Mouse (Mus musculus): ENCODE data around the gene Snrnp27.
A peak's percentile ranks its signal among the peaks of the same experiment; 100 is the strongest.

The Snrnp27 gene

GRCm38 (mm10) chr6:86683872-86684654 lies at the start of gene Snrnp27:
Snrnp27 (minus strand) TSS chr6:86684522.
- DNase-seq = peak; percentile 92

- peak; percentile 99 for DNase-seq
These were observed 49.0 kb upstream of the Snrnp27 start, which contains the start of gene Gmcl1 for GRCm38 (mm10) chr6:86733183-86733876. Gmcl1 (minus strand) TSS chr6:86733383.

DNA sequence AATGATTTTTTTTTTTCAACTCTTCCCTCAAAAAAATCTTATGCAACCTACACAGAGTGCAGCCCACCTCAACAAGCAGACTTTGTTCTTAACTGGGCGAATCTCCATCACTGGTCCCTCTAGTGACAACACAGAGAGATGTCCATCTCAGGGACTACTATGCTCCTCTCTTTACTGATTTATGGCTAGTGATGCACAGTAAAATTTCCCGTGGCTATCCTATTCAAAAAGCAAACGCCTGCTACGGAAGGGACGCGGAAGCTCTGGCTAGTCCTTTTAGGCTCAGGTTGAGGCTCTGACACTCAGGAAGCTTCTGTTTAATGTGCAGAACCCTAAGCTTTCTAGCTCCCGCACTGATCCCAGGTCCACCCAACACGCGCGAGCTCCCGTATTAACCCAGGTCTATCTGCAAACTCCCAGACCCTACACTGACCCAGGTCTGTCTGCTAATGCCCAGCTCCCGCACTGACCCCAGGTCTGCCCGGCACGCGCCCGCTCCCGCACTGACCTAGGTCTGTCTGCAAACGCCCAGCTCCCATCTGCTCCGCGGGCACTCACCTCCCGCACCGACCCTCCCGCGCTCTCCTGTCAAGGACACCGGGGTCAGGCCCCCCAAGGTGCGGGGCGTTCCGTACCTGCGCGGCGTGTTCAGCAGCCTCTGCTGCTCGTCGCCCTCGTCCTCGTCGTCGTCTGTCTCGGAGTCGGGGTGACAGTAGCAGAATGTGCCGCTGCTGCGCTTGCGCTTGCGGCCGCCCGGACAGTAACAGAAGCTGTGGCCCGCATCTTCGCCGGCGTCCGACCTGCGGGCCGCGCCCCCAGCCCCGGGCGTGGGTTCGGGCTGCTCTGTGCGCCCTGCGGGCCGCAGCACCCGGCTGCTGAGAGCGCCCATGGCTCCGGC lies 48.2 kb upstream of the Snrnp27 start:
- peak; percentile 48 for DNase-seq

DNA sequence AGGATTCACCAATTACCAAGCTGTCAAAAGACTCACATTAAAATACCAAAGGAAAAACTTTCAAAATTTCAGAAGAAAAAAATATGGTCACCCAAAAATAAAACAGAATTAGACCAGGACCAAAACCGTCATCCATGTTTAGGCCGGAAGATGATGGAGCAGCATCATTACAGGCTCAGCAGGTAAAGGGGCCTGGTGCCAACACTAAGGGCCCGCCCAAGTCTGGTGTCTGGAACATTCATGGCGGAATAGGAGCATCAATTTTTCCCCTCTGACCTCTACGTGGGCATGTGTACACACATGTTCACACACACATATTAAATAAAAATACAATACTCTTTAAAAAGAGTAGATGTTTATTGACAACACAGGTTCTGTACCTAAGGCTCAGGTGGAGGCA lies 44.4 kb upstream of the Snrnp27 start:
- DNase-seq = no peak

- DNase-seq = no peak
These were observed 37.7 kb upstream of the Snrnp27 start for GRCm38 (mm10) chr6:86721977-86722376.

DNA sequence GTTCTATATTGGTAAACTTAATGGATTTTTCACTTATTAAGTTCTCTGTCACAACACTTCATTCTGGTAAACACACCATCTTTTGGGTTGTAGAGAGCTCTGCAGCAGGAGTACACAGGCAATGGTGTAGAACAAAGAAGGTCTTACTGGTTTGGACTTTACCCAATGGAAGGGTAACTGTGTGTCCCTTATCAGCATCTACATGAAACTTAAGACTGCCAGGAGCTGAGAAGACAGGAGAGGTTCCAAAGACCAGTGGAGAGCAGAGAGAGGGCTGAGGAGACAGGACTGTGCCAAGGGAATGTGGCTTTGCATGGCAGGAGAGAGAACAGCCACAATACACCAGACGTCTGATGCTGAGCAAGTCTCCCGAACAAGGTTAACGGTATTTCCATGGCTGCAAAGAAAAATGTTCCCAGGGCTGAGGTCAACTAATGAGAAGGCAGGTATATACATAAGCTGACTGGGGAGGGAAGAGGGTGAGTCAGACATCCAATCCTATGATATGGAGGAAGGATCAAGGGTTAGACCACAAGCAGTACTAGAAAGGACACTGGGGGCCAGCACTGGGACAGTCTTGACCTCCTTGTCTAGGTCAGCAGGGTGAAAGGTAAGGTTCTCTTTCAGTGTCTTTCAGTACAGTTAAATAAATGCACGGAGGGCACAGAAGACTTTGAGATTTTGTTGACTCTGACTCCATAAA lies 23.9 kb upstream of the Snrnp27 start:
- no peak for DNase-seq

- peak; percentile 7 for DNase-seq
These were observed 18.3 kb upstream of the Snrnp27 start for GRCm38 (mm10) chr6:86702577-86702976.

GRCm38 (mm10) chr6:86697903-86698302 lies 13.6 kb upstream of the Snrnp27 start:
- no peak for DNase-seq

DNA sequence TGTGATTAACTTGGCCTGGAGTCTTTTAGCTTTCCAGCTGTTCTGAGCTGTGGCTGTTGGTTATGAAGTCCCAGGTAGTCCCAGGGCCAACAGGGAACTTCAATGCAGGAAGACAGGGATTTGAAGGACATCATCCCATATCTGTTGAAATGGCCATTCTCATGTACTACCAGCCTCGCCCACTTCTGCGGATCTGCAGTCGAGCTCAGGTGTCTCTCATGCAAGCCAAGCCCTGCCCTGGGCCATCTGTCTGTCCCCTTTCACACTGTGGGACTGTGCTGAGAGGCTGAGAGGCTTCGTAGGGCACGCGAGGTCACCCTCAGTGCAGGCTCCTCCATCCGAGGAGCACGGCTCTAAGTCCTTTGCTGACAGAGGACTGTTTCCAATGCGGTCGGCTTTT lies 11.9 kb upstream of the Snrnp27 start:
- no peak for DNase-seq

- DNase-seq = peak; percentile 66
These were observed 10.1 kb upstream of the Snrnp27 start for GRCm38 (mm10) chr6:86694465-86694864.

GRCm38 (mm10) chr6:86689671-86690070 lies 5.3 kb upstream of the Snrnp27 start:
- DNase-seq = no peak

DNA sequence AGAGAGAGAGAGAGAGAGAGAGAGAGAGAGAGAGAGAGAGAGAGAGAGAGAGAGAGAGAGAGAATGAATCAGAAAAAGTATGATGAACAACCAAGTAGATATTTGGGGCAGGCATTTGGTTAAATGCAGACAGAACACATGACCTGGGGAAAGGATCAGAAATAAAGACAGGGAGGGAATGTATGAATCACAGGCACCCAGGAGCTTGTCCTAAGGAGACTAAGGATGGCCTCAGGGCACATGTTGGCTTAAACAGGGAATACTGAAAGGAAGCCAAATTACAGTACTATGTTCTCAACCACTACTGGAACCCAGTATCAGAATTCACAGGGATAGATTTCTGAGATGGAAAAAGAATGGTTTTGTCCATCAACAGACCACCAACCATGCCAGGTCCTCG lies 2.6 kb upstream of the Snrnp27 start:
- no peak for DNase-seq

DNA sequence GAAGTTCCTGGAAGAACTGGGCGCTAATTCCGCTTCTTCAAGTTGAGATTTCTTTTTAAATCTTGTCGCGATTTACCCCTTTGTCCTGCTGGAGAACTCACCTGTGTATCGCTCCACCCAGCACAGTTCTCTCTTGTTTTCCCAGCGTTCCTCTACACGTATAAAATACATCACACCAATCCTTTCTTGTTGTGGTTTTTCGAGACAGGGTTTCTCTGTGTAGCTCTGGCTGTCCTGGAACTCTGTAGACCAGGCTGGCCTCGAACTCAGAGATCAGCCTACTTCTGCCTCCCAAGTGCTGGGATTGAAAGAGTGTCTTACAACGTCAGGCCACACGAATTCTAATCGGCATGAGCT lies 311 bp upstream of the Snrnp27 start:
- DNase-seq = no peak

DNA sequence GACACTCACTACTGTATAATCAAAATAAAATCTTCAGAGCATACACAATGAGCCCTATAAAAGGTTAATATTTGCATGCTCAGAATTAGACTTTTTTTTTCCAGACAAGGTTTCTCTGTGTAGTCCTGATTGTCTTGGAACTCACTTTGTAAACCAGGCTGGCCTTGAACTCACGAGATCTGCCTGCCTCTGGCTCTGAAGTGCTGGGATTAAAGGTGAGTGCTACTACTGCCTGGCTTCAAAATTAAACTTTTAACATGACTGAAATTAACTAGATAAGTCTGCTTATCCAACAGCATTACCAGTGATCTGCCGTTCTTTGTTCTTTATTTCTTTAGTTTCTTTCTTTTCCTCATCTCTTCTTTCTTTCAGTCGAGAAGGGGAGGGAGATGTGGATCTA lies 3.0 kb downstream of the Snrnp27 start:
- no peak for DNase-seq

GRCm38 (mm10) chr6:86678341-86678740 lies 6.0 kb downstream of the Snrnp27 start:
- DNase-seq = no peak

GRCm38 (mm10) chr6:86670873-86671272 lies 13.4 kb downstream of the Snrnp27 start:
- DNase-seq = no peak

GRCm38 (mm10) chr6:86669240-86669727 lies 15.0 kb downstream of the Snrnp27 start:
- DNase-seq = peak; percentile 100

- DNase-seq = no peak
These were observed 15.6 kb downstream of the Snrnp27 start, which contains the start of gene Mxd1 for GRCm38 (mm10) chr6:86668580-86669239. Mxd1 (minus strand) TSS chr6:86669161.

DNA sequence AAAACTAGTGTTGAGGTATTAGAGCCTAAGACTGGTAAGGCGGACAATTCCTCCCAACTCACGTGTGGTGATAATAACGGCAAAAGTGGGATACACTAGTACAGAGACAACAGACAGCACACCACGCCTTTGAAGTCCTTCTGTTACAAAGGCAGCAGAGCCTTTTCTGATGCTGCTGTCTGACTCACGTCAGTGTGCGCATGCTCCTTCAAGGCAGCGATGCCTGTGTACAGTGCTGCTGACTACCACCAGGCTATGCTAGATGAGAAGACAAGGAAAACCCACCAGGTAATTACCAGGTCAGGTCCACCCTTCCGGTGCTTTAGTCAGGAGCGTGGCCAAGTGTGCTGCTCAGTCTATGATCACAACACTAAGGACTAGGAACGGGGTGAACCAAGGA lies 17.3 kb downstream of the Snrnp27 start:
- no peak for DNase-seq

DNA sequence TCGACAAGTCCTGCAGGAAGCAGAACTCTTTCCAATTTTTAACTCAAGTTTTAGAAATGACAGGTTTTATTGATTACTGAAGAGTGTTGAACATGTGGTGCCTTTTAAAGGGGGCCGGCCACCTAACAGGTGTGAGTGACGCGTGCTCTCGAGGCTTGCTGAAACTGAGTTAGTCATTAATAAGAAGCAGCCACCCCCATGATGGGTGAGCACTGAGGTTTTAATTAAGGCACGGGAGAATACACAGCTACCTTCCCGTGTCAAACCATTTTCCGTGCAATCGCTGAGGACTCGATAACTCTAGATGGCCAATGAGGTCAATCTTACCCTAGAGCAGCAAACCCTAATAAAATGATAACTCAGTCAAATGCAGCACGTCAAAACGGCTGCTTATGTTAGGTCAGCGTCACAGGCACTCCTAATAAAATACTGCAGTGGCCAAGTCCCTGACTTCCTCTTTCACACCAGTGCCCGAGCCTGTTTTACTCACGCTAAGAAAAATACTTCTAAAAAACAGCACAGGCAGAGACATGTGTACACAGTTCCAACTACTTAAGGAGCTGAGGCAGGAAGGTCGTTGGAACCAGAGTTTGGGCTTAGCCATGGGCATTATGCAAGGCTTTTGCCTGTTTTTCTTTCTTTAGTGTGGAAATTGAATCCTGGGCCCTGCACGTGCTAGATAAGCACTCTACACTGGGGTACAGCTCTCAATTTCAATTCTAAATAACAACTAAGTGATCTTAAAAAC lies 18.6 kb downstream of the Snrnp27 start:
- DNase-seq = no peak

DNA sequence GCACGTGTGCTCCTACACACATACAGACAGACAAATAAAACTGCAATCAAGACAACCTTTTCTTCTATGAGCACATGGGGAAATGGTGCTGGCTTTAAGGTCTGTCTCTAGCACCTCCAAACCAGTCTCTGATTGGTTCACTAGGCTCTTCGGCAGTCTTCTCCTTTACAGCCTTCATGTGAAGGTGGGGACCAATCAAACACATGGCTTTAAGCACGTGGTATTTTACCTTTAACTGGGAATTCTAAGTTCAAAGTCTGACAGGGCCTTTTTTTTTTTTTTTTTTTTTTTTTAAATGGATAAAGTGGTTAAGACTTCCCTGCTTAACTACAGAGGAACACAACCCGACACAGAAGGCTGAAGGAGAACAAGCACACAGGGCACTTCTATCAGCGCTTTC lies 19.2 kb downstream of the Snrnp27 start:
- DNase-seq = no peak
